Mouse (Mus musculus): ENCODE results near the gene Prrg1.
"Not testable (repeated sequence)": the region's sequence is repeated elsewhere in the genome, so short reads cannot be mapped to it uniquely, and the experiment has no call there.

Prrg1 gene

GRCm38 (mm10) chrX:78583202-78584004 lies at the start of gene Prrg1:
TSS of gene Prrg1 (minus strand) at chrX:78583896.
- peak; percentile 76 for DNase-seq (ENCODE audit: low spot score)

- DNase-seq (ENCODE audit: low spot score) = no peak
Observed at GRCm38 (mm10) chrX:78605814-78606213, 22.1 kb upstream of the Prrg1 start.

GRCm38 (mm10) chrX:78593138-78593537 lies 9.4 kb upstream of the Prrg1 start:
- DNase-seq (ENCODE audit: low spot score) = no peak

- DNase-seq (ENCODE audit: low spot score) = peak; percentile 66
Observed at GRCm38 (mm10) chrX:78582854-78583201, 868 bp downstream of the Prrg1 start.

- no peak for DNase-seq (ENCODE audit: low spot score)
Observed at GRCm38 (mm10) chrX:78563451-78563850, 20.2 kb downstream of the Prrg1 start.

DNA sequence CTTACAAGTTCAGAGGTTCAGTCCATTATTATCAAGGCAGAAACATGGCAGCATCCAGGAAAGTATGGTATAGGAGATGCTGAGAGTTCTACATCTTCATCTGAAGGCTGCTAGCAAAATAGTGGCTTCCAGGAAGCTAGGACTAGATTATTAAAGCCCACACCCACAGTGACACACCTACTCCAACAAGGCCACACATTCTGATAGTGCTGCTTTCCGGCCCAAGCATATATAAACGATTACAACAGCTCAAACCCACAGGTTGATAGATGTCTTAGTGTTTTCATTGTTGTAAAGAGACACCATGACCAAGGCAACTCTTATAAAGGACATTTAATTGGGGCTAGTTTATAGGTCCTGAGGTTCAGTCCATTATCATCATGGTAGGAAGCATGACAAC lies 30.3 kb downstream of the Prrg1 start:
- DNase-seq (ENCODE audit: low spot score) = no peak

DNA sequence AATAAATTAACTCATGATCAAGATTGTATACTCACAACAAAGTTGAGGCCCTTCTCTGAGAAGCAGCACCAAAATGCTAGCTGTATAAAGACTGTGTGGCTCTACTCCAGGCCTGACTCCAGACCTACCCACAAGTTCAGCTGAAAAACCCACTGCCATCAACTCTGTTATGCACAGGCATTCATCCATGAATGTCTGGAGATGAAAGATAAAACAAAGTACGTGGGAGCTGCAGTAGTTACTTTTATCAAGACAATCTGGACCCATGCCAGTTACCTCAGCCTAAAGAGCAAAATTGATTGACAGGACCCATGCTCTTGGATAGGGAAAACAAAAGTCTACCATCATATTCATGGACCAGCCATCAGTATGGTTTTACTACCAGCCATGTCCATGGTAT lies 31.0 kb downstream of the Prrg1 start:
- no peak for DNase-seq (ENCODE audit: low spot score)

- DNase-seq (ENCODE audit: low spot score) = no peak
Observed at GRCm38 (mm10) chrX:78547696-78548095, 36.0 kb downstream of the Prrg1 start.

DNA sequence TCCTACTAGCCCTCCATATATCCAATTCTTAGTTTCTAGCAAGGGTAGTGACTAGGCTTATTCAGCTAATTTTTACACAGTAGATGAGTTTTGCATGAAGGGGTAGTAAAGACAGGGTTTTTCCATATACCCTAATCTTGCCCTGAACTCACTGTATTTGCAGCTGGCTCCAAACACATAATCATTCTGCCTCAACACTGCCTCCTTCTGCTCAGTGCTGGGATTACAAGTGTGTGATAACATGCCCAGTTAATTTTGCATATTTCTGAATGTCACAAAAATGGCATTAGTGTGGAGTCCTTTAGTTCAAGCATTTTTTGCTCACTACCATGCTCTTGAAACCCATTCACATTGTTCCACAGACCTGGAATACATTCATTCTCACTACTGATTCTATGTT lies 44.0 kb downstream of the Prrg1 start:
- DNase-seq (ENCODE audit: low spot score) = peak; percentile 4

- DNase-seq (ENCODE audit: low spot score) = no peak
Observed at GRCm38 (mm10) chrX:78538632-78539316, 44.9 kb downstream of the Prrg1 start.

GRCm38 (mm10) chrX:78518301-78518700 lies 65.4 kb downstream of the Prrg1 start:
- no peak for DNase-seq (ENCODE audit: low spot score)

GRCm38 (mm10) chrX:78482987-78483386 lies 100.7 kb downstream of the Prrg1 start:
- DNase-seq (ENCODE audit: low spot score) = no peak

DNA sequence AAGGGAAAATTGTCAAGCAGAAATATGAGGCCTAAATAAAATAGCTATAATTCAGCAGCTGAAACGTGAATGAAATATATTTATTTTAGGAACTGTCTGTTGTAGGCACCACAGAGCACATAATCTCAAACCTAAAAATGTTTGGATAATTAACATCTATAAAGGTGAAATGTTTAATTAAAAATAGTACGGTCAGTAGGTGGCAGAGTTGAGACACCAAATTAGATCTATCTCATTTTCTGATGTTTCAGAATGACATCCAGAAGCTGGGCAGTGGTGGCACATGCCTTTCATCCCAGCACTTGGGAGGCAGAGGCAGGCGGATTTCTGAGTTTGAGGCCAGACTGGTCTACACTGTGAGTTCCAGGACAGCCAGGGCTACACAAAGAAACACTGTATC lies 104.0 kb downstream of the Prrg1 start:
- DNase-seq (ENCODE audit: low spot score) = no peak

DNA sequence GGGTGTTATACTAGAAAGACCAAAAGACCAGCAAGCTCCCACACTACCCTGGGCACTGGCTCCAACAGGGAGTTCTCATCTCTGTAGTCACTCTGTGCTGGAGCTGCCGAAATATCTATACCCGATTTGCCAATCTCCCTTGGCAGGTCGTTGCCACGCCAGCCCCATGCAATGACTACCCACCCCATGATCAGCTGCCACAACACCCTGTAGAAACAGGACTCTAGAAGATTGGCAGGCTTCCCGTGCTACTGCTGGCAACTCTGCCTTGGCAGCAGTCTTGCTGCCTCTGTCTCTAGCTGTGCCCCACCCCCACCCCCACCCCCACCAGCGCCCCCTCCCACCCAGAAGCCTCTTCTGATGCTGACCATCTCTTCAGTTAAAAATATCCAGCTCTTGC lies 149.3 kb downstream of the Prrg1 start:
- no peak for DNase-seq (ENCODE audit: low spot score)

GRCm38 (mm10) chrX:78403346-78403745 lies 180.3 kb downstream of the Prrg1 start:
- not testable (repeated sequence) for DNase-seq (ENCODE audit: low spot score)
